Mouse (Mus musculus) gastrocnemius, postnatal 14 days (tissue): ENCODE results near the gene Sema4a. TPM values are rescaled to one million over a fixed set of nuclear protein-coding genes. Genes with fewer than 3 reads are reported as not detected.
A peak's percentile ranks its signal among the peaks of the same experiment; 100 is the strongest.

Source experiments
- DNase-seq: peaks from one replicate; pipeline ENCODE4 v3.0.0; 2021; ENCODE audit warnings: mixed read lengths
- intact Hi-C: fragments of 180-260 bp; cut with DNase I; formaldehyde crosslinking; loops from one replicate; pipeline ENCODE4 v1.15.1; 2025; ENCODE audit warnings: low total_unique reads
- microRNA-seq, 2 experiments: library from miRNA; unstranded; fragments of <30 nt; microRNA quantifications; one replicate each; pipeline ENCODE4 v1.2.0; 2021
- total RNA-seq, 2 experiments: library from RNA; stranded (reverse); gene quantifications; 2 replicates each; pipeline ENCODE4 v1.2.3; 2021

Sema4a gene
- total RNA-seq, 2 experiments from 2014 or later = 2.1 to 2.2 TPM

DNA sequence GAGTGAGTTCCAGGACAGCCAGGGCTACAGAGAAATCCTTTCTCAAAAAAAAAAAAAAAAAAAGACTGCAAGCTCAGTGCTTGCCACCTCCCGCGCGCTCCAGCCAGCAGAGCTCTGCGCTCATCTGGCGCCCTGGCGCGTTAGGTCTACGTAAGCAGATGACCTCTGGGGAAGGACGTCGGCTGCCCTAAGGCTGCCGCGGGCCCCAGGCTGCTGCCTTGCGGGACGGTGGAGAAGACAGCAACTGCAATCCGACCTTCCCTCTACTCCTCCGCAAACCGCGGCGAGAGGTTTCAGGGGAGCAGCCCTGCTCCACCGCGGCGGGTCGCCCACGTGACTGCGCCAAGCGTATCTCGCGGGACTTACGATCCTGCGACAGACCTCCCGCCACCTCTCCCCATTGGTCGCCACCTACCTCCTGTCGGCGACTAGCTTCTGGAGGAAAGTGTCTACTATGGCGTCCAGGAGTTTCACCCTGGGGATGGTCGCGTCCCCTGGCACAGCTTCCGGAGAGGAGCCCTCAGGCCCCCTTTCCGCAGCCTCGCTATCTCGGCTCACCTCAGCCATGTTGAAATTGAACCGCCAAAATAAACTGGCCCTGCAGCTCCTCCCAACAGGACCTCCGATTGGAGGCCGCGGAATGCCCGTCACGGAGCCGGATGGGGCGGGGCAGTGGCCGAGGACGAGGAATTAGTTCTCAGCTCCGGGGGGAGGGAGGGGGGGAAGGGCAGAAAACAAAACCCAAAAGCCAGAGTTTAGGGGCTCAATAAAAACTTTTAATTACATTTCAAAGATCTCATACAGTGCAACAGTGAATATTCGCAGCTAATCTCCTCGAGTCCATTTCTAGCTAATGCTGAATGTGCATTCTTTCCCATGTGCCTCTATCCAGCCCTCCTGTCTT is 51.0 kb downstream of the Sema4a start, which contains the start of gene Pmf1:
TSS of gene Pmf1 (minus strand) at position 591 of the 904 bp plus-strand sequence.
- intact Hi-C loops = loop anchor here (5.0 kb wide), 1 partner anchor 112 kb away; no protein-coding TSS in a partner anchor
- peak; percentile 96 for DNase-seq

DNA sequence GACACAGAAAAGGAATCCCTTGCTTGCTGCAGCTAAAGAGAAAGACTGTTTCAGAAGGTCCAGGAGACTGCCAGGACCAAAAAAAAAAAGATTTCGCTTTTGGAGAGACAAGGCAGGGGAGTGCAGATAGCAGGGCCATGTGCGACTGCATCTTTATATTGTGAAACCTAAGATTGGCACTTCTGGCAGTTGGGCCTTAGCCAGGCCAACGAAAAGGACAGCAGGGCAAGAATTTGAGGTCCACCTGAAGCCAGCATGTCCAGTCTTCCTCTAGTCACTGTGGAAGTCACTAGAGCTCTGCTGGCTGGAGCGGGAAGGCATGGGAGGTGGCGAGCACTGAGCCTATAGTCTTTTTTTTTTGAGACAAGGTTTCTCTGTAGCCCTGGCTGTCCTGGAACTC is 52.0 kb downstream of the Sema4a start:
- intact Hi-C loops = loop anchor here (5.0 kb wide), 1 partner anchor 113 kb away; no protein-coding TSS in a partner anchor
- DNase-seq = no peak

DNA sequence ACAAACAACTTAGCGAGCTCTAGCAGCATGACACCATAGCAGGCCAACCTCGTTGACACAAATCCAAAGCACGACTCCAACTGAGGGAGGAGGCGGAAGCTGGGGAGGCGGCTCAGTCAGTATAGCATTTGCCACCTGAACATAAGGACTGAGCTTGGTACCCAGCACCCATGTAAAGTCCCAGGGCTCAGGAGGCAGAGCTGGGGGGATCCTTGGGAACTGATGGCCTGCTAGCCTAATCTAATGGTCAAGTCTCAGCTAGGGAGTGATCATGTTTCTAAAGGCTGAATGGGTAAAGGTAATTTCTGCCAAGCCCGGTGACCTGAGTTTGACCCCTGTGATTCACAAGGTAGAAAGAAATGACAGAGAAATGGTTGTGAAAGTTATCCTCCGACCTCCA is 53.5 kb downstream of the Sema4a start:
- DNase-seq = no peak
- intact Hi-C loops = loop anchor here (2.0 to 5.0 kb wide), 2 partner anchors 61 to 115 kb away; no protein-coding TSS in a partner anchor

DNA sequence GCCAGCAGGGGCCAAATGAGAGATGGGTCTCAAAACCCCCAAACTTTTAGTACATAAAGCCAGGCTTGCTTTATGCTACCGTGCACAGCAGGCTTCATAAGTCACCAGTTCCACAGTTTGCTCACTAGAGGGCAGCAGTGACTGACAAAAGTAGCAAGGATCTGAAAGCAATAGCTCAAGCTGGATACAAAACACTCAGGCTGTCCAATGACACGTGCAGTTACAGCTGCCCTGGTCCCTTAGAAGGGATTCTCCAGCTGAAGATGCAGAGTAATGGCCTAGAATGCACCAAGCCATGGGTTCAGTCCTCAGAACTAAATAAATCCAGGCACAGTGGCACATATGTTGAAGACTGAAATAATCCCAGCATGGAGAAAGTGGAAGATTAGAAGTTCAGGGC is 53.9 kb downstream of the Sema4a start:
- intact Hi-C loops = loop anchor here (2.0 to 5.0 kb wide), 2 partner anchors 62 to 115 kb away; no protein-coding TSS in a partner anchor
- DNase-seq = peak; percentile 53

DNA sequence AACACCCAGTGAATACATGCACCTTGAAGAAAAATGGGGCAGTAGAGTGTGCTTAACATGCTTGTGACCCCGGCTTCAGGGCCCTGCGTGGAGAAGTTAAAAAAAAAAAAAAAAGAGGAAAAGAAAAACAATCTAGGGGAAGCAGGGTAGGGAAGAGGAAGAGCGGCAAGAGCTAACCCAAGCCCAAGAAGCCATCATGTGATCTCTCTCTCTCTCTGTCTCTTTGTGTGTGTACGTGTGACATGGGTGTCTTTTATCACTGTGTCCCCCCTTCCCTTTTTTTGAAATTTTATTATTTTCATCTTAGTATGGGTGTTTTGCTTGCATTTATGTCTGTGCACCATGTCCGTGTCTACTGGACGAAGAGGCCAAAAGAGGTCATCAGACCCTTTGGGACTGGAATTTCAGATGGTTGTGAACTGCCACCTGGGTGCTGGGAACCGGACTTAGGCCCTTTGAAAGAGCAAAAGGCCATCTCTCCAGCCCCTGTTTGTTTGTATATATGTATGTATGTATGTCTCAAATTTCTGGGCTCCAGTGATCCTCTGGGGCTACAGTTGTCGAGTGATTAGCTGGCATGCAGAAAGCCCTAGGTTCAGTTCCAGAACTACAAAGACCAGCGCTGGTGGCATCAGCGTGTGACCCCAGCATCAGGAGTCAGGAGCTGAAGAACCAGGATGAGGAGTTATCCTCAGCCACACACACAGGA is 57.3 kb downstream of the Sema4a start:
- no peak for DNase-seq

DNA sequence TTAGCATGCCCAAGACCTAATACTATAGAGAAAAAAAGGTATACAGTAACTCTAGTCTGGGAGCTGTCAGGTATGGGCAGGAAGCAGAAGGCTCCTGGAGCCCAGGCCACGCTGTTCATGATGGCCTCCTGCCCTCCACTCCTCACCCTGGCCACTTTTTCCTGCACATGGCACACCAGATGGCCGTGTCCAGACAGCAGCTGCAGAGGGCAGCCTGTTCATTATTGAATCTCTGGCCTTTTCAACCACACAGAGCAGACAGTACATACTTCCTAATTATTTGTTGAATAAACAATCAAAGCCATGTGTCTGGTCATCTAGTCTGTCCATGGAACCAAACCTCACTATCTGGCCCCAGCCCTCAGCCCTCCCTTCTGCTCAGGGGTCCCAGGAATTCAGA is 62.3 kb downstream of the Sema4a start:
- no peak for DNase-seq
- intact Hi-C loops = no loop called here

More for the DNA sequence above, 57.3 kb downstream of the Sema4a start:
- intact Hi-C loops = no loop called here

DNA sequence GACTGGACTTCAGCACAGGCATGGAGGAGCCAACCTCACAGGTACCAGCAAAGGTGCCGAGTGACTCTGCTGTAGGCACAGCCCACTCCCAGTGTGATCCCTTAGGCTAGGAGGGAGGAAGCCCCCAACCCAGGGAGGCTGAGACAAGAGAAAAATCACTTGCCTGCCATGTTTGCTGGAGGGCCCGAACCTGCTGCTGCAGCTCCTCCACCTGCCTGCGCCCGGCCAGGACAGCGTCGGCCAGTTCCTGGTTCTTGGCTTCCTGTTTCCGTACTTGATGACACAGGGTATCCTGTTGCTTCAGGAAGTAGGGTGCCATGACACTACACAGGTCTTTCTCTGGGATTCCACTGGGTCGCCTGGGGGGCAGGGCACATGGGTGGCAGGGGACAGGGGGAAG is 65.2 kb downstream of the Sema4a start:
- DNase-seq = no peak
- intact Hi-C loops = no loop called here

DNA sequence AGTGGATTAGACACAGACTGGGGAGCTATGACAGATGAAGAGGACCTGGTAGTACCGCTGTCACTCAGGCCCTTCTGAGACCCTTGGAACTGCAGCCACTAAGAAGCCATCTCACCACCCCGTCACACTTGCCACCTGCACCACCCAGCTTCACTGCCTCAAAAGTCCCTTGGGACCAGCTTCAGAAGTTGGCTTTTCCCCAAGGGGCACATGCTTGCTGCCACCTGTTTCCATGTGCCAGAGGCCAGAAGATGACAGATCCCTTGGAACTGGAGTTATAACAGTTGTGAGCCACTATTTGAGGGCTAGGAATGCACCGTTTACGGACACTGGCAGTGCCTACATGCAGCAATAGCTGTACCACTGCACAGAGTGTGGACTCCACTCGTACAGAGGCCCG is 65.7 kb downstream of the Sema4a start:
- intact Hi-C loops = no loop called here
- DNase-seq = no peak

DNA sequence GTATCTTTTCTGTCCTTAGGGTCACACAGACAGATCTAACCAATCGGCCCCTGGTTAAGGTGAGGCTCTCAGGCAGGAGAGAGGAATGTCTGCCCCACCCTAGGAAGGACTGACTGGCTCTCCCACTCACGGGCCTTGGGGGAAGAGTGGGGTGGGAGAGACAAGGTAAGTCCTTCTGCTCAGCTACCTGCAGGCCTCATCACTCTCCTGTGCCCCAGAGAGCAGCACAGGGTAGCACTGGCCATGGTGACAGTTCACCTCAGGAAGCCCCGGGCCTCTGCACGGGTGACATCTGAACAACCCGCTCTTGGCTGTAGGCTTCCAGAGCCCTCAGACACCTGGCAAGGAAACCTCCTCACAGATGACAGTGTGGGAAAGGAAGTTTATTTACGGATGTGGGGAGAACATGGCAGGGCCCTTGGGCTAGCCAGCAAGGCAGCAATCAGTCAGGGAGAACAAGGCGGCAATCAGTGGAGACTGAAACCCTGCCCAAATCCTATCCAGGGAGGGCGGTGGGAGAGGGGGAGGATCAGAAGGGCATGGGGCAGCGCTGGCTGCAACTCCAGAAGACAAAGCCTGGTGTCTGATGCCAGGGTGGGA is 67.1 kb downstream of the Sema4a start:
- DNase-seq = no peak
- intact Hi-C loops = no loop called here

Small RNA genes within 50 kb of the gene (microRNA-seq; reads per million reads assigned to microRNA genes)
- 0 reads per million in 2 experiments for gene Mir7011

Other genes with a start within 250 kb of the Sema4a start
- gene Rhbg, start 206.5 kb downstream of the Sema4a start, total RNA-seq = not detected
- gene Gm38392, start 174.0 kb downstream of the Sema4a start, total RNA-seq = under 1 TPM; 0.35 to 0.44 TPM
- gene Tsacc, start 164.2 kb downstream of the Sema4a start, total RNA-seq = 1 to 10 TPM; 5.8 to 8.5 TPM
- 100 to 1,000 TPM; 132 to 151 TPM for gene Cct3, start 164.1 kb downstream of the Sema4a start, total RNA-seq
- 10 to 100 TPM; 50.4 to 52.3 TPM for gene Glmp, start 136.2 kb downstream of the Sema4a start, total RNA-seq
- 1 to 10 TPM; 1.8 to 2.1 TPM for gene Tmem79, start 125.0 kb downstream of the Sema4a start, total RNA-seq
- 10 to 100 TPM; 29.2 to 32.4 TPM for gene Smg5, start 124.9 kb downstream of the Sema4a start, total RNA-seq
- gene Paqr6, start 96.6 kb downstream of the Sema4a start, total RNA-seq = 1 to 10 TPM in 1 of 2 experiments, under 1 TPM in 1; 0.22 to 1.5 TPM
- gene Bglap3, start 88.4 kb downstream of the Sema4a start, total RNA-seq = not detected
- not detected for gene Bglap2, start 82.5 kb downstream of the Sema4a start, total RNA-seq
- gene Bglap, start 76.7 kb downstream of the Sema4a start, total RNA-seq = not detected
- 10 to 100 TPM; 30.1 to 31.9 TPM for gene Pmf1, start 50.9 kb downstream of the Sema4a start, total RNA-seq
- 10 to 100 TPM; 11.4 to 11.9 TPM for gene Slc25a44, start 36.0 kb downstream of the Sema4a start, total RNA-seq
- 100 to 1,000 TPM; 125 to 161 TPM for gene Lmna, start 48.8 kb upstream of the Sema4a start, total RNA-seq
- gene Mex3a, start 71.2 kb upstream of the Sema4a start, total RNA-seq = 1 to 10 TPM in 1 of 2 experiments, under 1 TPM in 1; 0.64 to 1.6 TPM
- gene Rab25, start 87.1 kb upstream of the Sema4a start, total RNA-seq = not detected
- gene Lamtor2, start 91.9 kb upstream of the Sema4a start, total RNA-seq = 10 to 100 TPM; 78.3 to 80.4 TPM
- 10 to 100 TPM; 42.0 to 45.5 TPM for gene Ubqln4, start 92.6 kb upstream of the Sema4a start, total RNA-seq
- gene Ssr2, start 114.7 kb upstream of the Sema4a start, total RNA-seq = 10 to 100 TPM; 80.7 to 98.2 TPM
- 10 to 100 TPM; 42.5 to 48.1 TPM for gene Arhgef2, start 144.8 kb upstream of the Sema4a start, total RNA-seq
- gene Rxfp4, start 192.0 kb upstream of the Sema4a start, total RNA-seq = not detected
- gene Khdc4, start 224.6 kb upstream of the Sema4a start, total RNA-seq = 10 to 100 TPM; 18.0 to 20.8 TPM